Mouse (Mus musculus) hindbrain, embryonic 11.5 days (tissue): ENCODE data around the gene Dock7. TPM values are rescaled to one million over a fixed set of nuclear protein-coding genes. Genes with fewer than 3 reads are reported as not detected.
"Not testable (repeated sequence)": the region's sequence is repeated elsewhere in the genome, so short reads cannot be mapped to it uniquely, and the experiment has no call there.

Experiments
- ATAC-seq: fragments of 200-750 bp; cut with Nextera tagmentation; 2 replicates; pipeline ENCODE4 v1.8.0; 2017; ENCODE audit warnings: mild to moderate bottlenecking, moderate TSS enrichment, moderate library complexity; ENCODE audit not compliant: low FRiP score
- DNase-seq: peaks from one replicate; pipeline ENCODE4 v3.0.0-alpha.2; 2015; ENCODE audit warnings: low spot score
- H3K27ac ChIP-seq: fragments of 300-500 bp; sonication (generic); 2 replicates; pipeline ENCODE4 v1.5.1; 2014; ENCODE audit warnings: mild to moderate bottlenecking, low read depth, low read length
- H3K27me3 ChIP-seq: fragments of 300-500 bp; sonication (generic); 2 replicates; pipeline ENCODE4 v1.6.1; 2014; ENCODE audit warnings: mild to moderate bottlenecking, low read length, moderate library complexity, mixed read lengths; ENCODE audit not compliant: control insufficient read depth, insufficient read depth
- H3K36me3 ChIP-seq: fragments of 300-500 bp; sonication (generic); 2 replicates; pipeline ENCODE4 v1.6.1; 2014; ENCODE audit warnings: mild to moderate bottlenecking, low read length, moderate library complexity, mixed read lengths; ENCODE audit not compliant: control insufficient read depth, insufficient read depth
- H3K4me1 ChIP-seq: fragments of 300-500 bp; sonication (generic); replicated peaks from 2 replicates; pipeline ENCODE4 v1.6.1; 2014; ENCODE audit warnings: low read length, mixed read lengths; ENCODE audit not compliant: control insufficient read depth, insufficient read depth
- H3K4me2 ChIP-seq: fragments of 300-500 bp; sonication (generic); replicated peaks from 2 replicates; pipeline ENCODE4 v1.6.1; 2014; ENCODE audit warnings: mild to moderate bottlenecking, low read depth, low read length
- H3K4me3 ChIP-seq: fragments of 300-500 bp; sonication (generic); 2 replicates; pipeline ENCODE4 v1.5.1; 2014; ENCODE audit warnings: low read depth, low read length
- H3K9ac ChIP-seq: fragments of 300-500 bp; sonication (generic); 2 replicates; pipeline ENCODE4 v1.6.1; 2014; ENCODE audit warnings: low read depth, low read length
- H3K9me3 ChIP-seq: fragments of 300-500 bp; sonication (generic); 2 replicates; pipeline ENCODE4 v1.6.1; 2016; ENCODE audit warnings: low read length; ENCODE audit not compliant: control insufficient read depth
- WGBS: fragments of 180-500 bp; shearing (Covaris S2); extraction: QIAGEN DNeasy Blood & Tissue Kit; methylation state at CpG from one replicate; pipeline ENCODE4 v1.1.7; 2014; 5-methylcytosine and 5-hydroxymethylcytosine counted together
- polyA plus RNA-seq: library from polyadenylated mRNA; unstranded; fragments of >200 nt; fragmentation: Nextera tagmentation; extraction: Ambion mirVana; gene quantifications from 2 replicates; pipeline ENCODE4 v1.2.1, GENCODE M21; 2014

Dock7 gene
- polyA plus RNA-seq, 1 experiment from 2014 or later = 104 TPM

GRCm38 (mm10) chr4:98969946-98970345 lies 150.8 kb downstream of the Dock7 start:
- Histone ChIP-seq H3K4me1 (no peaks in the 10 kb centered on the region), H3K9ac (no peak overlapping the region), H3K4me2 (no peak overlapping the region), H3K27me3 (no peaks in the 10 kb centered on the region), H3K36me3 (peaks cover 16% of the 10 kb centered on the region), H3K27ac (no peak overlapping the region), H3K9me3 (no peaks in the 10 kb centered on the region), H3K4me3 (no peak overlapping the region)
- ATAC-seq (no peak), DNase-seq (no peak)
- 91% methylated on average over 3 of the region's 3 CpGs for WGBS

- Histone ChIP-seq H3K27ac (no peak overlapping the region), H3K4me1 (no peaks in the 10 kb centered on the region), H3K4me2 (no peak overlapping the region), H3K4me3 (no peak overlapping the region), H3K36me3 (0 out of 2 replicates have a peak, but pooled peaks cover 3% of the 10 kb centered on the region), H3K9ac (no peak overlapping the region), H3K27me3 (no peaks in the 10 kb centered on the region), H3K9me3 (no peaks in the 10 kb centered on the region)
- WGBS = 95% methylated on average over 3 of the region's 3 CpGs
- ATAC-seq (no peak), DNase-seq (no peak)
Observed at GRCm38 (mm10) chr4:98960243-98960642, 160.5 kb downstream of the Dock7 start.

GRCm38 (mm10) chr4:98955986-98956385 lies 164.7 kb downstream of the Dock7 start:
- H3K9ac ChIP-seq = no peak overlapping the region
- DNase-seq (no peak), ATAC-seq (no peak)
- H3K9me3 ChIP-seq = no peaks in the 10 kb centered on the region
- no peak overlapping the region for H3K27ac ChIP-seq
- WGBS = 94% methylated on average over 8 of the region's 8 CpGs
- H3K4me1 ChIP-seq = no peaks in the 10 kb centered on the region
- no peak overlapping the region for H3K4me3 ChIP-seq
- no peak overlapping the region for H3K4me2 ChIP-seq
- H3K27me3 ChIP-seq = no peaks in the 10 kb centered on the region
- H3K36me3 ChIP-seq = no peaks in the 10 kb centered on the region

GRCm38 (mm10) chr4:98950563-98950962 lies 170.2 kb downstream of the Dock7 start:
- H3K4me1 ChIP-seq = no peaks in the 10 kb centered on the region
- no peaks in the 10 kb centered on the region for H3K36me3 ChIP-seq
- H3K4me2 ChIP-seq = no peak overlapping the region
- no peak overlapping the region for H3K9ac ChIP-seq
- DNase-seq = no peak
- H3K27ac ChIP-seq = no peak overlapping the region
- no peak for ATAC-seq
- no peaks in the 10 kb centered on the region for H3K9me3 ChIP-seq
- H3K4me3 ChIP-seq = no peak overlapping the region
- H3K27me3 ChIP-seq = no peaks in the 10 kb centered on the region

- H3K4me3 ChIP-seq, H3K4me2 ChIP-seq, H3K27me3 ChIP-seq, H3K36me3 ChIP-seq, ATAC-seq, H3K27ac ChIP-seq, H3K4me1 ChIP-seq, H3K9me3 ChIP-seq, H3K9ac ChIP-seq, DNase-seq: not testable (repeated sequence)
- 90% methylated on average over 6 of the region's 6 CpGs for WGBS
Observed at GRCm38 (mm10) chr4:98938210-98938609, 182.5 kb downstream of the Dock7 start.

- Histone ChIP-seq H3K9me3 (no peaks in the 10 kb centered on the region), H3K27me3 (no peaks in the 10 kb centered on the region), H3K4me3 (no peak overlapping the region), H3K4me1 (no peaks in the 10 kb centered on the region), H3K4me2 (no peak overlapping the region), H3K9ac (no peak overlapping the region), H3K27ac (no peak overlapping the region), H3K36me3 (no peaks in the 10 kb centered on the region)
- ATAC-seq (no peak), DNase-seq (no peak)
- 90% methylated on average over 6 of the region's 6 CpGs for WGBS
Observed at GRCm38 (mm10) chr4:98936036-98936435, 184.7 kb downstream of the Dock7 start.

GRCm38 (mm10) chr4:98925250-98925781 lies 195.4 kb downstream of the Dock7 start:
- ATAC-seq (no peak), DNase-seq (no peak)
- H3K4me1 ChIP-seq = no peaks in the 10 kb centered on the region; the same call in 1 of the 2 replicates
- H3K9ac ChIP-seq = peak overlapping the region; percentile 95; the same call in 1 of the 2 replicates
- WGBS = 32% methylated on average over 6 of the region's 6 CpGs
- H3K27me3 ChIP-seq = no peaks in the 10 kb centered on the region
- no peaks in the 10 kb centered on the region for H3K9me3 ChIP-seq
- peak overlapping the region; percentile 78 for H3K4me2 ChIP-seq
- H3K27ac ChIP-seq = no peak overlapping the region
- H3K36me3 ChIP-seq = no peaks in the 10 kb centered on the region
- peak overlapping the region; percentile 95 for H3K4me3 ChIP-seq

- WGBS = 0% methylated on average over 2 of the region's 2 CpGs
- H3K9ac ChIP-seq = peak overlapping the region; percentile 95
- H3K36me3 ChIP-seq = no peaks in the 10 kb centered on the region
- no peak for DNase-seq
- H3K4me1 ChIP-seq = no peaks in the 10 kb centered on the region; the same call in 1 of the 2 replicates
- H3K4me2 ChIP-seq = peak overlapping the region; percentile 78
- no peak for ATAC-seq
- peak overlapping the region; percentile 95 for H3K4me3 ChIP-seq
- no peaks in the 10 kb centered on the region for H3K9me3 ChIP-seq
- H3K27ac ChIP-seq = no peak overlapping the region
- H3K27me3 ChIP-seq = no peaks in the 10 kb centered on the region
Observed at GRCm38 (mm10) chr4:98924906-98925178, 195.9 kb downstream of the Dock7 start.

- no peaks in the 10 kb centered on the region for H3K9me3 ChIP-seq
- ATAC-seq = peak; percentile 28; the same call in 1 of the 2 replicates
- H3K4me1 ChIP-seq = no peaks in the 10 kb centered on the region; the same call in 1 of the 2 replicates
- no peaks in the 10 kb centered on the region for H3K27me3 ChIP-seq
- WGBS = under 1% methylated on average over 56 of the region's 66 CpGs
- H3K9ac ChIP-seq = peak overlapping the region; percentile 95
- H3K36me3 ChIP-seq = no peaks in the 10 kb centered on the region
- H3K27ac ChIP-seq = peak overlapping the region; percentile 99
- peak; percentile 29 for DNase-seq
- peak overlapping the region; percentile 78 for H3K4me2 ChIP-seq
- H3K4me3 ChIP-seq = peak overlapping the region; percentile 95
Observed at GRCm38 (mm10) chr4:98924071-98924905, 196.4 kb downstream of the Dock7 start.
